Mouse (Mus musculus) hindbrain, embryonic 16.5 days (tissue): Measurements from ENCODE around the gene Serpina1d. TPM values are rescaled to one million over a fixed set of nuclear protein-coding genes. Genes with fewer than 3 reads are reported as not detected.

ENCODE experiments used
- polyA plus RNA-seq: library from polyadenylated mRNA; unstranded; fragments of >200 nt; fragmentation: Nextera tagmentation; extraction: Ambion mirVana; gene quantifications from 2 replicates; pipeline ENCODE4 v1.2.1, GENCODE M21; 2015

Serpina1d gene
- polyA plus RNA-seq, 1 experiment from 2014 or later, result not detected

Other genes with a start within 250 kb of the Serpina1d start
- 3.4 and 4.1 TPM in 2 replicates for gene Ppp4r4, start 241.3 kb downstream of the Serpina1d start, polyA plus RNA-seq
- gene Serpina10, start 142.1 kb downstream of the Serpina1d start, polyA plus RNA-seq, result 0.04 TPM in 1 of 2 replicates, not detected in the other
- gene Serpina6, start 116.4 kb downstream of the Serpina1d start, polyA plus RNA-seq, result not detected in 2 replicates
- gene Serpina16, start 97.5 kb downstream of the Serpina1d start, polyA plus RNA-seq, result 0.10 TPM in 1 of 2 replicates, not detected in the other
- gene Serpina1f, start 78.1 kb downstream of the Serpina1d start, polyA plus RNA-seq, result not detected in 2 replicates
- not detected in 2 replicates for gene Serpina1b, start 56.8 kb upstream of the Serpina1d start, polyA plus RNA-seq
- not detected in 2 replicates for gene Serpina1a, start 90.0 kb upstream of the Serpina1d start, polyA plus RNA-seq
- not detected in 2 replicates for gene Serpina1c, start 131.3 kb upstream of the Serpina1d start, polyA plus RNA-seq
- gene Serpina1e, start 185.4 kb upstream of the Serpina1d start, polyA plus RNA-seq, result not detected in 2 replicates
- gene Serpina11, start 216.4 kb upstream of the Serpina1d start, polyA plus RNA-seq, result not detected in 2 replicates
- gene Serpina9, start 240.2 kb upstream of the Serpina1d start, polyA plus RNA-seq, result 0.09 and 0.27 TPM in 2 replicates